Mouse (Mus musculus) neural tube, embryonic 14.5 days (tissue): ENCODE results near the gene Ncoa5. TPM values are rescaled to one million over a fixed set of nuclear protein-coding genes. Genes with fewer than 3 reads are reported as not detected.

ENCODE experiments used
- ATAC-seq: fragments of 200-750 bp; cut with Nextera tagmentation; 2 replicates; pipeline ENCODE4 v1.8.0; 2017; ENCODE audit warnings: low read depth, mild to moderate bottlenecking, moderate TSS enrichment, moderate library complexity
- H3K27ac ChIP-seq: fragments of 300-500 bp; sonication (generic); 2 replicates; pipeline ENCODE4 v1.5.1; 2014; ENCODE audit warnings: low read depth, mild to moderate bottlenecking, control low read depth, low read length, moderate library complexity, mixed read lengths
- H3K27me3 ChIP-seq: fragments of 300-500 bp; sonication (generic); 2 replicates; pipeline ENCODE4 v1.6.1; 2014; ENCODE audit warnings: low read length; ENCODE audit not compliant: control insufficient read depth, insufficient read depth
- H3K36me3 ChIP-seq: fragments of 300-500 bp; sonication (generic); 2 replicates; pipeline ENCODE4 v1.6.1; 2014; ENCODE audit warnings: low read length, mixed read lengths; ENCODE audit not compliant: control insufficient read depth, insufficient read depth
- H3K4me1 ChIP-seq: fragments of 300-500 bp; sonication (generic); 2 replicates; pipeline ENCODE4 v1.6.1; 2014; ENCODE audit warnings: low read length; ENCODE audit not compliant: control insufficient read depth, insufficient read depth
- H3K4me2 ChIP-seq: fragments of 300-500 bp; sonication (generic); 2 replicates; pipeline ENCODE4 v1.6.1; 2014; ENCODE audit warnings: mild to moderate bottlenecking, low read depth, low read length, control low read depth
- H3K4me3 ChIP-seq: fragments of 300-500 bp; sonication (generic); 2 replicates; pipeline ENCODE4 v1.5.1; 2014; ENCODE audit warnings: low read depth, low read length, control low read depth, mixed read lengths
- H3K9ac ChIP-seq: fragments of 300-500 bp; sonication (generic); replicated peaks from 2 replicates; pipeline ENCODE4 v1.6.1; 2014; ENCODE audit warnings: low read depth, mild to moderate bottlenecking, control low read depth, low read length, mixed read lengths
- H3K9me3 ChIP-seq: fragments of 300-500 bp; sonication (generic); 2 replicates; pipeline ENCODE4 v1.6.1; 2016; ENCODE audit warnings: low read length; ENCODE audit not compliant: control insufficient read depth
- WGBS: fragments of 180-500 bp; shearing (Covaris S2); extraction: QIAGEN DNeasy Blood & Tissue Kit; methylation state at CpG from one replicate; pipeline ENCODE4 v1.1.7; 2014; 5-methylcytosine and 5-hydroxymethylcytosine counted together
- polyA plus RNA-seq: library from polyadenylated mRNA; unstranded; fragments of >200 nt; fragmentation: Nextera tagmentation; extraction: Ambion mirVana; gene quantifications from 2 replicates; pipeline ENCODE4 v1.2.1, GENCODE M21; 2014

Gene Ncoa5
- polyA plus RNA-seq, 1 experiment from 2014 or later, result 79.5 TPM

DNA sequence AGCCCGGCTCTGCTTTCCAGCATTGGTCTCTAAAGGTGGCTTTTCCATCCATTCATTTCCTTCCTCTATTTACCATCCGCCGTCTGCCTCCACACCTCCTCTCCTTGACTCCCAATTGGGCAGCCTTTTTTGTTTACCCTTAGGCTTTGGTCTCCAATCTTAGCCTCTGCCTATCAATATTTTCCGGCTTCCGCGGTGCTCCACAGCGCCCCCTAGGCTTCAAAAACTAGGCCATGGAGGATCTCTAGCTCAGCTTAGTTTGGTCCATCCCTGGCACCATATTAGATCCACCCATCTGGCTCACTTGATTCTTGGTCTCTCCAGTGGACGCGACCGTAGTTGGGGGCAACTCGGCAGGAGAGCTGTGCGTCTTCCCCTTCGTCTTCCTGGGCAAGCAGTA is 84.2 kb downstream of the Ncoa5 start:
- Histone ChIP-seq H3K9ac (no peak overlapping the region), H3K4me3 (no peak overlapping the region), H3K36me3 (no peaks in the 10 kb centered on the region), H3K27ac (no peak overlapping the region), H3K9me3 (no peaks in the 10 kb centered on the region), H3K27me3 (peaks cover 31% of the 10 kb centered on the region), H3K4me2 (no peak overlapping the region), H3K4me1 (no peaks in the 10 kb centered on the region)
- WGBS, result 29% methylated on average over 13 of the region's 13 CpGs
- no peak for ATAC-seq

Other genes with a start within 250 kb of the Ncoa5 start
- gene Snx21, start 249.0 kb downstream of the Ncoa5 start, polyA plus RNA-seq, result 31.6 and 41.1 TPM in 2 replicates
- gene Acot8, start 230.0 kb downstream of the Ncoa5 start, polyA plus RNA-seq, result 21.0 and 24.2 TPM in 2 replicates
- 16.9 and 19.0 TPM in 2 replicates for gene Zswim3, start 229.8 kb downstream of the Ncoa5 start, polyA plus RNA-seq
- gene Zswim1, start 212.2 kb downstream of the Ncoa5 start, polyA plus RNA-seq, result 28.1 and 29.3 TPM in 2 replicates
- gene Spata25, start 206.3 kb downstream of the Ncoa5 start, polyA plus RNA-seq, result 0.27 TPM in 1 of 2 replicates, not detected in the other
- gene Ctsa, start 202.0 kb downstream of the Ncoa5 start, polyA plus RNA-seq, result 81.2 and 102 TPM in 2 replicates
- 5.8 and 7.2 TPM in 2 replicates for gene Neurl2, start 201.4 kb downstream of the Ncoa5 start, polyA plus RNA-seq
- 59.0 and 136 TPM in 2 replicates for gene Pltp, start 177.2 kb downstream of the Ncoa5 start, polyA plus RNA-seq
- 78.0 and 82.1 TPM in 2 replicates for gene Pcif1, start 155.6 kb downstream of the Ncoa5 start, polyA plus RNA-seq
- 14.3 and 14.5 TPM in 2 replicates for gene Zfp335, start 123.1 kb downstream of the Ncoa5 start, polyA plus RNA-seq
- 13.8 and 22.2 TPM in 2 replicates for gene Mmp9, start 94.1 kb downstream of the Ncoa5 start, polyA plus RNA-seq
- gene Slc12a5, start 74.1 kb downstream of the Ncoa5 start, polyA plus RNA-seq, result 51.5 and 68.8 TPM in 2 replicates
- 5.5 and 10.6 TPM in 2 replicates for gene Cd40, start 20.8 kb upstream of the Ncoa5 start, polyA plus RNA-seq
- gene 1700025C18Rik, start 55.9 kb upstream of the Ncoa5 start, polyA plus RNA-seq, result not detected in 2 replicates
- gene Cdh22, start 200.0 kb upstream of the Ncoa5 start, polyA plus RNA-seq, result 9.0 and 10.5 TPM in 2 replicates